Mouse (Mus musculus) adrenal gland, postnatal 25 days (tissue): Measurements from ENCODE around the gene Gon7. TPM values are rescaled to one million over a fixed set of nuclear protein-coding genes. Genes with fewer than 3 reads are reported as not detected.
A peak's percentile ranks its signal among the peaks of the same experiment; 100 is the strongest.

ENCODE experiments used
- DNase-seq: peaks from one replicate; pipeline ENCODE4 v3.0.0; 2021; ENCODE audit warnings: mixed read lengths
- total RNA-seq: library from RNA; stranded (reverse); gene quantifications from 2 replicates; pipeline ENCODE4 v1.2.3, GENCODE M21; 2021

Gon7 gene
- total RNA-seq, 1 experiment from 2014 or later: 14.7 TPM

GRCm38 (mm10) chr12:102705906-102706640 lies 51.5 kb downstream of the Gon7 start:
- no peak for DNase-seq

GRCm38 (mm10) chr12:102705216-102705871 lies 52.3 kb downstream of the Gon7 start:
- DNase-seq: peak; percentile 93

GRCm38 (mm10) chr12:102704457-102705198 lies 53.0 kb downstream of the Gon7 start, which contains the start of gene Itpk1:
TSS of gene Itpk1 (minus strand) at chr12:102704930.
- DNase-seq: peak; percentile 74

DNA sequence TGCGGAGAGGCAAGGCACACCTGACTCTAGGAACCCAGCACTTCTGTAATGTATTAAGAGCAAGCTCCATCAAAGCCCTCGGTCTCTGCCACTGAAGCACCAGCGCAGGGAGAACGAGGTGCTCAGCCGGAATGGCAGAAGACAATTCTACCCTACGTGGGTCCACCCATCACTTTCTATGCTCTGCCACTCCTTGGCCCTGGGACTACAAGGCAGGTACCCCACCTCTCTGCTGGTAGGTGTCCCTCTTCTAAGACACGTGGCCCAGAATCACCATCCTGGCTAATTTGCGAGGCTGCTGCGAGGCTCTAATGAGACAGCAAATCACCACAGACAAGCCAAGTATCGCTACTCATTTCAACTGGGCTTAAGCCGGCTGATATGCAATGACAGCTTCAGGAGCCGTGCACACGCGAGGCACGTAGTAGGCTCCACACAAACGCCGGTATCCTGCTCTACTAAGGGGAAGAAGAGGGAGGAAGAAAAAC lies 53.6 kb downstream of the Gon7 start:
- no peak for DNase-seq

DNA sequence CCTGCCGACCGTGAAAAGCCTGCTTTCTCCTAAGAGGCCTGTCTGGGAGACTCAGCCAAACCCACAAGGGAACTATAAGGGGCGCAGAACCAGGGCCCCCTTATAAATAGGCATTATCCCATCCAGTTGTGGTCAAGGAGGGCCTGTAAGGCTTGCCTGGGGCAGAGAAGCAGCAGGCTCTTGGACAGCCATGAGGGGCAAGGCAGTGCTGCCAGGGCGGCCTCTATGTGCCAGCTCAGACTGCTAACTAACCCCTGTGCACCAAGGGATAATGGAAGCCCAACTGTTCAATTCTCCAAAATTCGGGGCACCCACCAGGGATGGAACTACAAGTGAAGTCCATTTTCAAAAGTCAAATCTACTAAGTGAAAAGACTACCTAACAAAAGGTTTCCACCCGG lies 54.2 kb downstream of the Gon7 start:
- no peak for DNase-seq

Other genes with a start within 250 kb of the Gon7 start
- gene Chga, start 202.8 kb downstream of the Gon7 start, total RNA-seq: 1,604 and 1,988 TPM in 2 replicates
- 43.3 and 47.7 TPM in 2 replicates for gene Itpk1, start 52.9 kb downstream of the Gon7 start, total RNA-seq
- gene Moap1, start 14.1 kb downstream of the Gon7 start, total RNA-seq: 9.6 and 10.2 TPM in 2 replicates
- 5.5 and 7.6 TPM in 2 replicates for gene Tmem251, start 14.0 kb downstream of the Gon7 start, total RNA-seq
- gene Gm28051, start within 50 bp of the Gon7 start, total RNA-seq: not detected in 2 replicates
- 34.5 and 36.1 TPM in 2 replicates for gene Ubr7, start 164 bp upstream of the Gon7 start, total RNA-seq
- gene Gm20604, start 869 bp upstream of the Gon7 start, total RNA-seq: 6.3 and 6.4 TPM in 2 replicates
- 60.1 and 65.3 TPM in 2 replicates for gene Btbd7, start 120.7 kb upstream of the Gon7 start, total RNA-seq
- gene Cox8c, start 141.5 kb upstream of the Gon7 start, total RNA-seq: not detected in 2 replicates
- 9.0 and 11.2 TPM in 2 replicates for gene Unc79, start 191.1 kb upstream of the Gon7 start, total RNA-seq